Mouse (Mus musculus): ENCODE results near the gene Hoxc12. TPM values are rescaled to one million over a fixed set of nuclear protein-coding genes. Genes with fewer than 3 reads are reported as not detected.

The Hoxc12 gene
- polyA plus RNA-seq (2012; rRNA removed), result not detected in 2 replicates

DNA sequence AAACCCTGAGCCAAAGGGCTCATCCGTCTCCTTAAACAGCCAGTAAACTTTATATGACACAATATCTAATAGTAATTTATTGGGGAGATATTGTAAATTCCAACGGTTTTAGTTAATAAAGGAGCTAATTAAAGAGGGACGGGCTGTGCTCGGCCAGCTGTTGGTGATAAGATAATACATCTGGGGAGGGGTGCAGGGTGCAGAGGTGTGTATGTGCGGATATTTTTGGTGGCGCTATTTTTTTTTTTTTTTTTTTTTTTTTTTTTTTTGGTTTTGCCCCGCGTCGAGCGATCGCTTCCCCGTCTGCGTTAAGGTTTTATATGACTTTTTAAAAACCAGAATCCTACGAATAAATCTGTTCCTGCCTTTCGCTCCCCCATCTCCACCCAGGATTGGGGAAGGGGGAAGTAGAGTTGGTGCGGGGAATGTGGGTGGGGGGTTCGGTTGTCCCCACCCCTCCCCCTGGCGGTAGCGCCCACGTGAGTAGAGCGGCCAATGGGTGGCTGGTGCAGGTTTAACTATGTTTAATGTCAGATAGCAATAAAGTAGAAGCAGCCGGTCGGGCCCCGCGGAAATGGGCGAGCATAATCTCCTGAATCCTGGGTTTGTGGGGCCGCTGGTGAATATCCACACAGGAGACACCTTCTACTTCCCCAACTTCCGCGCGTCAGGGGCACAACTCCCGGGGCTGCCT lies at the start of gene Hoxc12:
TSS of gene Hoxc12 (plus strand) at position 479 of the 694 bp plus-strand sequence.
- H3K4me3 ChIP-seq (replicated peaks; ENCODE audit: insufficient read depth, low read depth, low read length), result no peak within 1 kb of the TSS
- H3K27ac ChIP-seq (ENCODE audit: insufficient read depth, low read length), result no peak within 1 kb of the TSS
- DNase-seq, result no peak
- WGBS, result 3% methylated on average over 31 of the region's 31 CpGs
- H3K27me3 ChIP-seq (ENCODE audit: control insufficient read depth, insufficient read depth, low read length), result peaks cover 7% of the 10 kb centered on the region; the same call in 1 of the 2 replicates
- no peak for TF ChIP-seq POLR2A (IDR thresholded peaks at IDR 0.05; ENCODE audit: borderline replicate concordance, insufficient read depth, low read length)
- TF ChIP-seq CTCF (IDR thresholded peaks at IDR 0.05; ENCODE audit: borderline replicate concordance, insufficient read depth, low read depth, low read length), result no peak
- H3K4me1 ChIP-seq (ENCODE audit: control insufficient read depth, insufficient read depth, low read length), result no peaks in the 10 kb centered on the region

- TF ChIP-seq CTCF (IDR thresholded peaks at IDR 0.05; ENCODE audit: borderline replicate concordance, insufficient read depth, low read depth, low read length) (no peak), POLR2A (IDR thresholded peaks at IDR 0.05; ENCODE audit: borderline replicate concordance, insufficient read depth, low read length) (no peak)
- Histone ChIP-seq H3K4me3 (replicated peaks; ENCODE audit: insufficient read depth, low read depth, low read length) (no peak overlapping the region), H3K4me1 (ENCODE audit: control insufficient read depth, insufficient read depth, low read length) (no peaks in the 10 kb centered on the region), H3K27me3 (ENCODE audit: control insufficient read depth, insufficient read depth, low read length) (no peaks in the 10 kb centered on the region; the same call in 1 of the 2 replicates), H3K27ac (ENCODE audit: insufficient read depth, low read length) (no peak overlapping the region)
- no peak for DNase-seq
- 89% methylated on average over 6 of the region's 6 CpGs for WGBS
Measured at GRCm38 (mm10) chr15:102895115-102895514, 41.4 kb upstream of the Hoxc12 start.

GRCm38 (mm10) chr15:102904946-102905345 lies 31.6 kb upstream of the Hoxc12 start:
- WGBS, result 72% methylated on average over 1 of the region's 1 CpGs
- no peak overlapping the region for H3K27ac ChIP-seq (ENCODE audit: insufficient read depth, low read length)
- no peak overlapping the region for H3K4me3 ChIP-seq (replicated peaks; ENCODE audit: insufficient read depth, low read depth, low read length)
- DNase-seq, result no peak
- H3K27me3 ChIP-seq (ENCODE audit: control insufficient read depth, insufficient read depth, low read length), result peaks cover 2% of the 10 kb centered on the region; the same call in 1 of the 2 replicates
- H3K4me1 ChIP-seq (ENCODE audit: control insufficient read depth, insufficient read depth, low read length), result no peaks in the 10 kb centered on the region
- no peak for TF ChIP-seq CTCF (IDR thresholded peaks at IDR 0.05; ENCODE audit: borderline replicate concordance, insufficient read depth, low read depth, low read length)
- TF ChIP-seq POLR2A (IDR thresholded peaks at IDR 0.05; ENCODE audit: borderline replicate concordance, insufficient read depth, low read length), result no peak

GRCm38 (mm10) chr15:102909536-102909935 lies 27.0 kb upstream of the Hoxc12 start:
- TF ChIP-seq POLR2A (IDR thresholded peaks at IDR 0.05; ENCODE audit: borderline replicate concordance, insufficient read depth, low read length), result no peak
- TF ChIP-seq CTCF (IDR thresholded peaks at IDR 0.05; ENCODE audit: borderline replicate concordance, insufficient read depth, low read depth, low read length), result no peak
- WGBS, result under 1% methylated on average over 4 of the region's 4 CpGs
- Histone ChIP-seq H3K4me1 (ENCODE audit: control insufficient read depth, insufficient read depth, low read length) (no peaks in the 10 kb centered on the region), H3K27me3 (ENCODE audit: control insufficient read depth, insufficient read depth, low read length) (peaks cover 2% of the 10 kb centered on the region; the same call in 1 of the 2 replicates), H3K4me3 (replicated peaks; ENCODE audit: insufficient read depth, low read depth, low read length) (no peak overlapping the region), H3K27ac (ENCODE audit: insufficient read depth, low read length) (no peak overlapping the region)
- DNase-seq, result no peak

DNA sequence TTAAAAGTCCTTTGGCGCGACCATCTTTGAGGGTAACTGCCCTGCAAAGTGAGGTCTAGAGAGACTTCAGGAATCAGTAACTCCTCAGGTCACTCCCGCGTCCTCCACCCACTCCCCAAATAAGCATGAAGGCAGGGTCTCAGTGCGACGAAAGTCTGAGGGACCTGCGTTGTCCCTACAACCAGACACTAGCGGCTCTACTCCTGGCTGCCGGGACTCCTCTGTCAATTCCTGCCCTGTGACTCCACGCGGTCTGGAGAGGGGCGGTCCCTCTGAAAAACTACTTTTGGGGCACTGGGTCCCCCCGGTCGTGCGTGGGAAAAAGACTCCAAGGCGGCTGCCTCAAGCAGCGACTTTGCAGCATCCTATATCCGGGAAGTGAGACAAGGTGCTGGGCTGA lies 26.5 kb upstream of the Hoxc12 start:
- under 1% methylated on average over 18 of the region's 18 CpGs for WGBS
- H3K4me1 ChIP-seq (ENCODE audit: control insufficient read depth, insufficient read depth, low read length), result no peaks in the 10 kb centered on the region

GRCm38 (mm10) chr15:102910496-102911095 lies 26.0 kb upstream of the Hoxc12 start:
- H3K4me3 ChIP-seq (replicated peaks; ENCODE audit: insufficient read depth, low read depth, low read length), result no peak overlapping the region
- TF ChIP-seq POLR2A (IDR thresholded peaks at IDR 0.05; ENCODE audit: borderline replicate concordance, insufficient read depth, low read length), result no peak
- TF ChIP-seq CTCF (IDR thresholded peaks at IDR 0.05; ENCODE audit: borderline replicate concordance, insufficient read depth, low read depth, low read length), result no peak
- peaks cover 2% of the 10 kb centered on the region; the same call in 1 of the 2 replicates for H3K27me3 ChIP-seq (ENCODE audit: control insufficient read depth, insufficient read depth, low read length)
- no peak for DNase-seq
- WGBS, result 2% methylated on average over 22 of the region's 22 CpGs
- no peaks in the 10 kb centered on the region for H3K4me1 ChIP-seq (ENCODE audit: control insufficient read depth, insufficient read depth, low read length)
- no peak overlapping the region for H3K27ac ChIP-seq (ENCODE audit: insufficient read depth, low read length)

More for the DNA sequence above, 26.5 kb upstream of the Hoxc12 start:
- Histone ChIP-seq H3K27ac (ENCODE audit: insufficient read depth, low read length) (no peak overlapping the region), H3K27me3 (ENCODE audit: control insufficient read depth, insufficient read depth, low read length) (peaks cover 2% of the 10 kb centered on the region; the same call in 1 of the 2 replicates), H3K4me3 (replicated peaks; ENCODE audit: insufficient read depth, low read depth, low read length) (no peak overlapping the region)
- TF ChIP-seq CTCF (IDR thresholded peaks at IDR 0.05; ENCODE audit: borderline replicate concordance, insufficient read depth, low read depth, low read length) (no peak), POLR2A (IDR thresholded peaks at IDR 0.05; ENCODE audit: borderline replicate concordance, insufficient read depth, low read length) (no peak)
- DNase-seq, result no peak

GRCm38 (mm10) chr15:102913038-102913585 lies 23.4 kb upstream of the Hoxc12 start:
- no peaks in the 10 kb centered on the region for H3K4me1 ChIP-seq (ENCODE audit: control insufficient read depth, insufficient read depth, low read length)
- 1% methylated on average over 19 of the region's 19 CpGs for WGBS

More at GRCm38 (mm10) chr15:102913038-102913585, 23.4 kb upstream of the Hoxc12 start:
- no peak overlapping the region for H3K4me3 ChIP-seq (replicated peaks; ENCODE audit: insufficient read depth, low read depth, low read length)
- TF ChIP-seq CTCF (IDR thresholded peaks at IDR 0.05; ENCODE audit: borderline replicate concordance, insufficient read depth, low read depth, low read length), result no peak
- TF ChIP-seq POLR2A (IDR thresholded peaks at IDR 0.05; ENCODE audit: borderline replicate concordance, insufficient read depth, low read length), result no peak
- no peak overlapping the region for H3K27ac ChIP-seq (ENCODE audit: insufficient read depth, low read length)
- DNase-seq, result no peak
- H3K27me3 ChIP-seq (ENCODE audit: control insufficient read depth, insufficient read depth, low read length), result peaks cover 1% of the 10 kb centered on the region; the same call in 1 of the 2 replicates

Measured in cerebellum, adult 2 months (tissue).